Mouse (Mus musculus) v-Abl transformed pro-B cells (cell line): ENCODE data around the gene Ift81.
"Not testable (repeated sequence)": the region's sequence is repeated elsewhere in the genome, so short reads cannot be mapped to it uniquely, and the experiment has no call there.

Source experiments
- in situ Hi-C, 2 experiments: fragments of 400-800 bp; cut with MboI; formaldehyde crosslinking; loops; one replicate each; pipeline ENCODE4 v1.15.1; 2025; ENCODE audit not compliant: unreplicated experiment in 2 of 2

Ift81 gene

DNA sequence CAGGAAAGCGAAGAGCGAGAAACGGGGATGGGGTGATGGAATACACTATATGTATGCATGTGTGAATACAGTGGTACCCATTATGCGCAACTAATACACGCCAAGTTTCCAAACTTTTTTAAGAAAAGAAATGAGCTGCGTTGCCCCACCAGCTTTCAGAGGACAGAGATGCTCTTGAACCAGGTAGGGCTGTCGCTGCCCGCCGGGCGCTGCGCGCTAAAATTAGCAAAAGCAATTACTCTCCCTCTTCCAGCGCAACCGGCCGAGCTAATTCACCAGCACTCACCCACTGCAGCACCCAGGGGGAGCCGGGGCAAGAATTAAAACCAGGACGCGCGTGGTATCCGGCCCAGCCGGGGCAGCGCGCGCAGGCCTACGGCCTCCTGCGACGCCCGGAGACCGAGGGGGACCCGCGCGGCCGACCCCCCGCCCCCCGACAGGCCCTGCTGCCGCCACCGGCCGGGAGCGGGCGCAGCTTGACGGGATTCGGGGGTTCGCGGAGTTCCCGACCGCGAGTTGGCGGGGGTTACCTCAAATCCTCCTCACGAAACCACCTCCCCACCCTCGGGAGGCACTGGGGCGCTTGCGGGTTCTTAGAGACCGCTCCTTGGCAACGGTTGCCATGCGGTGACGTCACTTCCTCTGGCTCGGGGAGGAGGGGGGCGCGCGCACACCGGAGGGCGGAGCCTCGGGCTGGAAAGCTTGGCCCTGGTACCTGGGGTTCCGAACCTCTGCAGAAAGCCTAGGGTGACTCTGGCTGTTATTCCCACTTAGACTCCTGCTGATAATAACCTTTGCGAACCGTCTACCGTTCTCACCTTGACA lies at the start of gene Ift81:
Gene Ift81 (minus strand): TSS at position 611 of the 825 bp plus-strand sequence.
- in situ Hi-C loops, result no loop called here

GRCm38 (mm10) chr5:122662501-122662900 lies 48.2 kb upstream of the Ift81 start:
- in situ Hi-C loops, result no loop called here

- in situ Hi-C loops, result no loop called here
These were observed 42.5 kb upstream of the Ift81 start for GRCm38 (mm10) chr5:122656808-122657207.

DNA sequence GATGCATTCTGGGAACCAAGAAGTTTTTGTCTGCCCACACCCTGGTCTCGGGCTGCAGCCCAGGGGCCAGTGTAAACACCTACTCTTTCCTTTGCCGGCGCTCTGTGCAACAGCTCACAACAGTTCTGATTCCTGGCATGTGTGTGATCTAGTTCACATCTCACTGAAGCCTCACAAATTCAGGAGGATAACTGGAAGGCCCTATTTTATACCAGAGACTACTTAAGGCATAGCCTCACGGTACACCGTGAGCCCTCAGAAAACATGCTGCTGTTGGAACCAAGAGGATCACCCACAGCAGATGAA lies 39.9 kb upstream of the Ift81 start:
- in situ Hi-C loops, result no loop called here

DNA sequence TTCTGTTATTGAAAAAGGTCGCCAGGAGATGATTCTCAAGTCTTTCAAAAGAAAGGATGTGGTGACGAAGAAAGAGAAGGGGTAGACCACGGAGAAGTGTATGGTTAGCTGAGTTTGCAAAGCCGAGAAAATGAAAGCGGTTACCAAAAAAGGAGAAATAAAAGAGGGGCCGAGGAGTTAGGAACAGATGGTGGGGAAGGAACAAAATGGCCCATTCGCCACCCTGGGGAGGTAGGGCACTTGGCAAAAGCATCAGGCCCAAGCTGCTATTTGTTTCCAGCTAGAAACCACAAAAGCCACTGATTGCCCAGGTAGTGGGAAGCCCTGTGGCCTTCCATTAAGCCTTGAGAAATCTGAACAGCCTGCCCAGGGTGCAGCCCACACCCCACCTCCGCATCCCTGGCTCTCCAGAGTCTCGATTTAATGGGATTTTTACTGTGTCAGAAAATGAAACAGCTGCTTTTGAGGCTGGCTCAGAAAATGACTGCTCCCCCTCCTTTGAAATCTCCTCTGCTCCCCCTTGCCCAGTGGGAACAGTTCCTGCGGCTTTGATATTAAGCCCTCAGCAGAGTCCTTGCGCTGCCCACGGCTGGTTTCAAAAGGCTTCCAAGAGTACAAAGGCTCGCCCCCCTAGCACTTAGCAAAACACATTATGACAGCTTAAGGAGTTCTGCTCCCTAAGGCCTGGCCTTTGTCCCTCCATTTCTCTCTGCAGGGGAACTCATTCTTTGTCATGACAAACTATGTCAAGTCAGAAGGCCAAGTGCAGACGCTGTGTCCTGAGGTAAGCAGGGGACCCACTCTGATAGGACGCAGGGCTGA lies 39.3 kb upstream of the Ift81 start:
- in situ Hi-C loops, result no loop called here

DNA sequence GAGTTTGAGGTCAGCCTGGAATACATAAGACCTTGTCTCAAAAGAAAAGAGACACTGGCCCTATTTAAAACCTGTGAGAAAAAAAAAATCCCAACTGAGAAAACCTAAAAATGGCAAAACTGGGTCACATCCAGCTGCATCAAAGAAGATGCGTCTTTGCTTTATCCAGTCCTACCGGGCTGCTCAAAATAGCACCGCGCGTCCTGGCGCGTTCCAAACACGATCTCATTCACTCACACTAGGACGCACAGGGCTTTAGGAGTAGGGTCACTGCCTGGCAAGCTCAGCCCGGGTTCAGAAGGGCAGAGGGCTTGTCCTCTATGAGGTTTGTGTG lies 38.8 kb upstream of the Ift81 start:
- in situ Hi-C loops, result no loop called here

- in situ Hi-C loops, result no loop called here
These were observed 38.2 kb upstream of the Ift81 start for GRCm38 (mm10) chr5:122652506-122652905.

- in situ Hi-C loops, result no loop called here
These were observed 35.8 kb upstream of the Ift81 start for GRCm38 (mm10) chr5:122650100-122650499.

- in situ Hi-C loops, result no loop called here
These were observed 34.9 kb upstream of the Ift81 start for GRCm38 (mm10) chr5:122649264-122649663.

DNA sequence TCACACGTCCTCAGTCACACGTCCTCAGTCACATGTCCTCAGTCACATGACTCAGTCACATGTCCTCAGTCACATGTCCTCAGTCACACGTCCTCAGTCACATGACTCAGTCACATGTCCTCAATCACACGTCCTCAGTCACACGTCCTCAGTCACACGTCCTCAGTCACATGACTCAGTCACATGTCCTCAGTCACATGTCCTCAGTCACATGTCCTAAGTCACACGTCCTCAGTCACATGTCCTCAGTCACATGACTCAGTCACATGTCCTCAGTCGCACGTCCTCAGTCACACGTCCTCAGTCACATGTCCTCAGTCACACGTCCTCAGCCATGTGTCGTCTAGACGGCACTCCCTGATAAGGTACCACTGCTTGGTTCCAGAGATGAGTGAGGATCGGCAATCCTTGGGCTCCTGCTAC lies 33.6 kb upstream of the Ift81 start:
- in situ Hi-C loops, result not testable (repeated sequence)

DNA sequence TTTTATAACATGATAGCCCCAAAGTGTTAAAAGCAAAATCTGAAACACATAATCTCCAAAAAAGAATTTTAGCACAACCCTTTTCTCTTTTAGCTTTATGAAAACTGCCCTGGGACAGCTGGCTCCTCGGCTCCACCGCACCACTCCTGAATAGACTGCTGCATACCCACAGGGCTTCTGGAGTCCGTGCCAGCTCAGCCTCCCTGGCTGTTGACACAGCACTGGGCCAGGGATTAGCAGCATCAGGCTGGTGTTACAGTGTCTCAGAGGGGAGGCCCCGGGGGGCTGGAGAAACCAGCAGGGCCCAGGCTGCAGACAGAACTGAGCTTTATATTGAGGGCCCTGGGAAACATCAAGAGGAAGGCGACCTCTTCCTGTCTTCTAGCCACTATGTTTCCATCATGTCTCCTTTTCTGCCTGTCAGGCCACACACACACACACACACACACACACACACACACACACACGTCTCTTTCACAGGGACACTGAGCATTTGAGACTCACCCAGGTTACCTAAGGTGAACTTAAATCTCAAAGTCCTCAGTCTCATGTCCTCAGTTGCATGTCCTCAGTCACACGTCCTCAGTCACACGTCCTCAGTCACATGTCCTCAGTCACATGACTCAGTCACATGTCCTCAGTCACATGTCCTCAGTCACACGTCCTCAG lies 33.1 kb upstream of the Ift81 start:
- in situ Hi-C loops, result no loop called here

DNA sequence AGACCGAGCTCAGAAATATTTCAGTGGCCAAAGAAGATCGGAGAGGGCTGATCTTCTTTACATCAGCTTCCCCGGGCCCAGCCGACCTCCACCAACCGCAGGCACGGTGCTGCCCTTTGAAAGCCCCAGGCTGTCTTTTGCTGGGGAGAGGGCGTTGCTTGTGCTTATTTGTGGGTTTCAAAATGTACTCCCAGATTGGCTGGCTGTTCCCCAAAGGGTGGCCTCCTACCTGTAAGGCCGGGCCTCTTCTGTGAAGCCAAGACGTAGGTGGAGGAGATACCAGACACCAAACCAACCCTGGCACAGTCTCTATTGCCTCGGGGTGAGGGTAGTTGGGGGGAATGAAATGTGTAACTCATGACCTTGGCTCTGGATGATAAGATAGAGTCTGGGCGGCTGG lies 31.7 kb upstream of the Ift81 start:
- in situ Hi-C loops, result no loop called here

DNA sequence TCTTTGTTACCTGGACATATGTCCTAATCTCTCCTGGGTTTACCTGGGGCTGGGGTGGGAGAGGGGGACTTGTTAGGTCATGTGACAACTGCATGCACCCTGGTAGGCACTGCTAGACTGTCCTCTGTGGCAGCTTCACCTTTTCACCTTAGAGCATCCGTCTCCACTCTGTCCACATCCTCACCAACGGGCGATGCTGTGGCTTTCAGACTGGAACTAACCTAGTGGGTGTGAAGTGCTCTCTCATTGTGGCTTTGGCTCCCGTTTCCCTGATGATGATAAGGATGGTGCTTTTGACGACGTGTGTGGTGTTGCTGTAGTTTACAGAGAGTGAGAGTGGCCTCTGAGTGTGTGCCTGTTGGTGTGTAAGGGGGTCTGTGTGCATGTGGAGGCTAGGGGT lies 31.0 kb upstream of the Ift81 start:
- in situ Hi-C loops, result no loop called here

DNA sequence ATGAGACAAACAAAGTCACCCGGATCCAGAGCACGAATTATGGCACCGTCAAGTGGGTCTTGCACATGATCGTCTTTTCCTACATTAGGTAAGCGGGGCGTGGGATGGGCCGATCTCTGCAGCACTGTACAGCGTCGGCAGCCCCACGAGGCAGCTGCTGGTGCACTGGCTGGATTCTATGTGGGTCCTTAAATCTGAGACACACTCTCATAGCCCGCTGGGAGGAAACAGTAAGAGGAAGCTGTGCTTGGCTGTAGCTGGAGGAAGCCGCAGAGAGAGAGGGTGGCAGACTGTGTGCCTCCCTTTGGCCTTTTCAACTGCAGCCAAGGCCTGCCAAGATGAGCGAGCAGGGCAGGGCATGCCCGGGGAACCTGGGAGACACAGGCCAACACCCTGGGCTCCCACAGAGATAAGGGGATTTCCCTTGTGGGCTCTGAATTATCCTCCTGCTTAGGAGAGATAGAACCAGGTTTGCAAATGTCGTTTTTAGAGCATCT lies 29.8 kb upstream of the Ift81 start:
- in situ Hi-C loops, result loop anchor here in 1 of 2 experiments (5.0 kb wide), 1 partner anchor 83 kb away; no protein-coding TSS in a partner anchor

DNA sequence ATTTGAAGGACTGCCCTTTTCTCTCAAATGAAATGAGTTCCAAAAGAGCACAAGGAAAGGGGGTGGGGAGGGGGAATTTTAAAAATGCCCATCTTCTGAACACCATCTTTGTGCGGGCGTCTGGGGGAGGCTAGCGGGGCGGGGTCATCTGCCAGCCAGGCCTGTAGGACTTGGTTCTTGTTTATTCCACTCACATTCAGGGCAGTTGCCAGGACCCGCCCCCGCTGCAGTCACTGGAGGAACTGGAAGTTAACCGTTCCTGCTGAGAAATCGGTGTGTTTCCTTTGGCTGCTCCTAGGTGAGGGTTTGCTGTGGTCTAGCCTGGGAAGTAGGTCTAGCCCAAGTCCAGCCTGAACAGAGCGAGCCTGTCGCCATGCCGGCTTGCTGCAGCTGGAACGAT lies 29.4 kb upstream of the Ift81 start, which contains the start of gene P2rx7:
Gene P2rx7 (plus strand): TSS at position 211 of the 400 bp plus-strand sequence.
- in situ Hi-C loops, result loop anchor here in 1 of 2 experiments (5.0 kb wide), 1 partner anchor 84 kb away; no protein-coding TSS in a partner anchor

GRCm38 (mm10) chr5:122639986-122640385 lies 25.7 kb upstream of the Ift81 start:
- in situ Hi-C loops, result loop anchor here in 1 of 2 experiments (5.0 kb wide), 1 partner anchor 87 kb away; no protein-coding TSS in a partner anchor

GRCm38 (mm10) chr5:122639517-122639916 lies 25.2 kb upstream of the Ift81 start:
- in situ Hi-C loops, result no loop called here

DNA sequence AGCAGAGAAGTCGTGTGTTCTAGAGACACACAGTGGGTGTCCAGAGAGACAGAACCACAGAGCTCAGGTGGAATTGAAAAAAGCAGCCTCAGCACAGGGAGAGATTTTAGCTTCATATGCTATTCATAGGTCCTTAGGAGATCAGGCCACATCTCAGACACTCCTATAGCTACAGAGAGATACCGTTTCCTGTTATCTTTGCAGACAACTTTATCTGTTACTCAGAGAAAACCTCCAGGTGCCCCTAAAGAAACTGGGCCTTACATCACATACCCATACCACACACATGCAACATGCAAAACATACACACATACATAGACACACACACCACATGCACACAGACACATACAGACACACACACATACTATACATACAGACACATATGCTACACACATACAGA lies 24.0 kb upstream of the Ift81 start:
- in situ Hi-C loops, result no loop called here

GRCm38 (mm10) chr5:122636958-122637357 lies 22.6 kb upstream of the Ift81 start:
- in situ Hi-C loops, result no loop called here

- in situ Hi-C loops, result no loop called here
These were observed 22.0 kb upstream of the Ift81 start for GRCm38 (mm10) chr5:122636308-122636707.

DNA sequence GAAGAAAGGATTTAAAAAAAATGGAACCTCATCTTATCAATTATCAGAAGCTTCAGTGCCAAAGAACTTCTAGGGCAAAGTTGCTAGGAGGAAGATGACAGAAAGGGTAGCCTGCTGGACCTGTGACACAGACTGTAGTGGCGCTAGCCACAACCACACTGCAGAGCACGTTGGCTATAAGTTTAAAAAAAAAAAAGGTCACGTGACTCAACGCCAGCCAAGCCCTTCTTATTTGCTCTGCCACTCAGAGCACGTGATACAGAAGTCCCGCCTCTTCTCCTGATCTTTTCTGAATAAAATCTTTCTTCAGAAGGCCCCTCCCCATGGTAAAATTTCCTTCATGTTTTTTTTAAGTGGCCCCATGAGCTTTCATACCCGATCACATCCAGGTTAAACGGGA lies 20.9 kb upstream of the Ift81 start:
- in situ Hi-C loops, result no loop called here
